ENCODE assay signal across 29 mouse cellular contexts in genomic region chr9:108125731-108126130, GRCm38 (mm10). TPM values are rescaled to one million over a fixed set of nuclear protein-coding genes. Genes with fewer than 3 reads are reported as not detected.
DNase-seq lines count a peak whose midpoint lies in the region; ATAC-seq and TF ChIP-seq lines count a peak whose summit lies in the region.
"Had no signal": no experiment of that assay in that cellular context is flagged by ENCODE, and none has a peak within 500 bp of the region (broad histone marks: within the 10 kb centered on the region; RNA-seq: fewer than 3 reads in every experiment).

No protein-coding gene starts in this region.

- ATAC-seq in hindbrain, embryonic 16.5 days = 0 out of 2 replicates have a peak, but pooled peaks have one; percentile 29
- ATAC-seq in hindbrain, embryonic 12.5 days (ENCODE audit: low FRiP score) = no peak
- 0 out of 2 replicates have a peak, but pooled peaks have one; percentile 3 for ATAC-seq in intestine, embryonic 16.5 days
- no peak for ATAC-seq in liver, embryonic 11.5 days (replicated peaks; ENCODE audit: low FRiP score)
- ATAC-seq: forebrain, embryonic 15.5 days; lung, postnatal 0 days had no signal

- TF ChIP-seq CTCF in small intestine, adult 2 months (IDR thresholded peaks at IDR 0.05; ENCODE audit: extremely low read depth, insufficient read length, insufficient replicate concordance, low read depth, low read length) = no peak

- no peaks in the 10 kb centered on the region for H3K36me3 ChIP-seq in hindbrain, embryonic 16.5 days (ENCODE audit: control insufficient read depth, insufficient read depth, low read length)
- H3K36me3 ChIP-seq in hindbrain, embryonic 12.5 days = peaks cover 15% of the 10 kb centered on the region
- no peaks in the 10 kb centered on the region for H3K36me3 ChIP-seq in intestine, embryonic 16.5 days (ENCODE audit: control insufficient read depth, insufficient read depth, low read length)
- no peaks in the 10 kb centered on the region for H3K36me3 ChIP-seq in small intestine, adult 2 months (ENCODE audit: control insufficient read depth, insufficient read depth, low read length)
- no peaks in the 10 kb centered on the region for H3K36me3 ChIP-seq in liver, embryonic 11.5 days (ENCODE audit: control insufficient read depth, insufficient read depth, low read length)
- H3K36me3 ChIP-seq: embryonic facial prominence, embryonic 12.5 days; forebrain, embryonic 10.5 days; heart, embryonic 13.5 days; kidney, embryonic 15.5 days; liver, embryonic 13.5 days had no signal

- H3K4me3 ChIP-seq in hindbrain, embryonic 16.5 days (ENCODE audit: low read length) = no peak overlapping the region
- no peak overlapping the region for H3K4me3 ChIP-seq in hindbrain, embryonic 12.5 days
- peak overlapping the region; percentile 33 for H3K4me3 ChIP-seq in intestine, embryonic 16.5 days (ENCODE audit: low read length)
- no peak overlapping the region for H3K4me3 ChIP-seq in small intestine, adult 2 months (ENCODE audit: low read depth, low read length)
- H3K4me3 ChIP-seq in liver, embryonic 11.5 days (ENCODE audit: low read depth, low read length) = no peak overlapping the region
- H3K4me3 ChIP-seq: embryonic facial prominence, embryonic 12.5 days; forebrain, embryonic 10.5 days; forebrain, embryonic 15.5 days; gastrocnemius, adult 2 months; heart, embryonic 13.5 days; kidney, embryonic 15.5 days; liver, embryonic 13.5 days; megakaryocyte, embryonic 14.5 days; midbrain, embryonic 13.5 days had no signal

- H3K9ac ChIP-seq in hindbrain, embryonic 16.5 days (ENCODE audit: low read depth, low read length) = no peak overlapping the region
- no peak overlapping the region for H3K9ac ChIP-seq in hindbrain, embryonic 12.5 days
- peak overlapping the region; percentile 71 for H3K9ac ChIP-seq in intestine, embryonic 16.5 days (ENCODE audit: low read depth, low read length)
- H3K9ac ChIP-seq in liver, embryonic 11.5 days (ENCODE audit: low read depth, low read length) = no peak overlapping the region
- H3K9ac ChIP-seq: embryonic facial prominence, embryonic 12.5 days; forebrain, embryonic 15.5 days; heart, embryonic 13.5 days; kidney, embryonic 15.5 days; liver, embryonic 13.5 days; midbrain, embryonic 13.5 days had no signal

- H3K27ac ChIP-seq in hindbrain, embryonic 16.5 days (ENCODE audit: low read depth, low read length) = no peak overlapping the region
- H3K27ac ChIP-seq in hindbrain, embryonic 12.5 days = no peak overlapping the region
- peak overlapping the region; percentile 97 for H3K27ac ChIP-seq in intestine, embryonic 16.5 days (ENCODE audit: low read length)
- H3K27ac ChIP-seq in small intestine, adult 2 months (ENCODE audit: insufficient read depth, low read depth, low read length) = 0 out of 2 replicates have a peak overlapping the region, but pooled peaks have one; percentile 3
- no peak overlapping the region for H3K27ac ChIP-seq in liver, embryonic 11.5 days (ENCODE audit: low read depth, low read length)
- H3K27ac ChIP-seq: embryonic facial prominence, embryonic 12.5 days; forebrain, embryonic 10.5 days; forebrain, embryonic 15.5 days; gastrocnemius, adult 2 months; heart, embryonic 13.5 days; kidney, embryonic 15.5 days; liver, embryonic 13.5 days; midbrain, embryonic 13.5 days had no signal

- peak; percentile 44 for DNase-seq in testis, postnatal 10 days (ENCODE audit: low spot score)
- no peak for DNase-seq in testis, postnatal 14 days (ENCODE audit: low spot score)
- no peak for DNase-seq in right cerebral cortex, postnatal 36 days (ENCODE audit: low spot score in 2 of 2)
- DNase-seq in liver, embryonic 11.5 days (ENCODE audit: low spot score) = no peak
- DNase-seq: adrenal gland, postnatal 10 days; B cell, adult 2 months; embryo, embryonic 11 days; gastrocnemius, adult 2 months; heart, postnatal 10 days; kidney, adult 18-20 months; kidney, postnatal 25 days; liver, embryonic 13.5 days; lung, adult 18-20 months; lung, postnatal 4 days; retina, postnatal 1 day; right cerebral cortex, postnatal 25 days; thymus, postnatal 14 days had no signal

- no peak for TF ChIP-seq POLR2A in small intestine, adult 2 months (IDR thresholded peaks at IDR 0.05; ENCODE audit: low read depth, low read length)

- no peaks in the 10 kb centered on the region for H3K4me1 ChIP-seq in hindbrain, embryonic 16.5 days (ENCODE audit: control insufficient read depth, insufficient read depth, low read depth, low read length)
- H3K4me1 ChIP-seq in hindbrain, embryonic 12.5 days = no peaks in the 10 kb centered on the region
- peaks cover 24% of the 10 kb centered on the region for H3K4me1 ChIP-seq in intestine, embryonic 16.5 days (ENCODE audit: control insufficient read depth, insufficient read depth, low read length)
- peaks cover 29% of the 10 kb centered on the region for H3K4me1 ChIP-seq in small intestine, adult 2 months (ENCODE audit: control insufficient read depth, insufficient read depth, insufficient read length, low read length)
- H3K4me1 ChIP-seq in liver, embryonic 11.5 days (replicated peaks; ENCODE audit: control insufficient read depth, insufficient read depth, low read length) = no peaks in the 10 kb centered on the region
- H3K4me1 ChIP-seq: embryonic facial prominence, embryonic 12.5 days; forebrain, embryonic 10.5 days; forebrain, embryonic 15.5 days; midbrain, embryonic 13.5 days had no signal

- H3K27me3 ChIP-seq in hindbrain, embryonic 16.5 days (replicated peaks; ENCODE audit: control insufficient read depth, insufficient read depth, low read length) = no peaks in the 10 kb centered on the region
- H3K27me3 ChIP-seq in hindbrain, embryonic 12.5 days = no peaks in the 10 kb centered on the region
- no peaks in the 10 kb centered on the region for H3K27me3 ChIP-seq in intestine, embryonic 16.5 days (replicated peaks; ENCODE audit: control insufficient read depth, insufficient read depth, low read length)
- H3K27me3 ChIP-seq in small intestine, adult 2 months (ENCODE audit: control insufficient read depth, insufficient read depth, low read length) = no peaks in the 10 kb centered on the region
- peaks cover 3% of the 10 kb centered on the region; the same call in 1 of the 2 replicates for H3K27me3 ChIP-seq in liver, embryonic 11.5 days (replicated peaks; ENCODE audit: control insufficient read depth, insufficient read depth, low read length)
- H3K27me3 ChIP-seq: embryonic facial prominence, embryonic 12.5 days; forebrain, embryonic 15.5 days; kidney, embryonic 15.5 days; midbrain, embryonic 13.5 days had no signal

- H3K4me2 ChIP-seq in hindbrain, embryonic 16.5 days (ENCODE audit: low read length) = no peak overlapping the region
- H3K4me2 ChIP-seq in hindbrain, embryonic 12.5 days (replicated peaks) = no peak overlapping the region
- peak overlapping the region; percentile 56 for H3K4me2 ChIP-seq in intestine, embryonic 16.5 days (ENCODE audit: low read depth, low read length)
- H3K4me2 ChIP-seq in liver, embryonic 11.5 days = no peak overlapping the region
- H3K4me2 ChIP-seq: embryonic facial prominence, embryonic 12.5 days; forebrain, embryonic 15.5 days; heart, embryonic 13.5 days; kidney, embryonic 15.5 days; liver, embryonic 13.5 days; midbrain, embryonic 13.5 days had no signal

- 75% methylated on average over 8 of the region's 8 CpGs for WGBS in hindbrain, embryonic 16.5 days
- 92% methylated on average over 8 of the region's 8 CpGs for WGBS in hindbrain, embryonic 12.5 days
- WGBS in intestine, embryonic 16.5 days = 88% methylated on average over 8 of the region's 8 CpGs
- WGBS in small intestine, adult 2 months = 95% methylated on average over 8 of the region's 8 CpGs
- WGBS in liver, embryonic 11.5 days = 83% methylated on average over 8 of the region's 8 CpGs

- no peaks in the 10 kb centered on the region for H3K9me3 ChIP-seq in hindbrain, embryonic 16.5 days (ENCODE audit: control insufficient read depth, low read length)
- H3K9me3 ChIP-seq in hindbrain, embryonic 12.5 days (replicated peaks) = no peaks in the 10 kb centered on the region
- H3K9me3 ChIP-seq in intestine, embryonic 16.5 days (ENCODE audit: control insufficient read depth, low read length) = no peaks in the 10 kb centered on the region
- H3K9me3 ChIP-seq in liver, embryonic 11.5 days (ENCODE audit: control insufficient read depth, low read length) = no peaks in the 10 kb centered on the region
- H3K9me3 ChIP-seq: embryonic facial prominence, embryonic 12.5 days; forebrain, embryonic 10.5 days; forebrain, embryonic 15.5 days; heart, embryonic 13.5 days; kidney, embryonic 15.5 days; liver, embryonic 13.5 days; megakaryocyte, embryonic 14.5 days; midbrain, embryonic 13.5 days had no signal

RNA-seq across cellular contexts. Expression of gene Apeh, which starts 31.3 kb away (rescaled TPM):
- polyA plus RNA-seq in hindbrain, embryonic 16.5 days (2015; fragmentation: Nextera tagmentation; extraction: Ambion mirVana) = 58.6 and 60.9 TPM in 2 replicates
- polyA plus RNA-seq in hindbrain, embryonic 12.5 days (2016; fragmentation: Nextera tagmentation; extraction: Ambion mirVana) = 54.3 and 58.6 TPM in 2 replicates
- 105 and 109 TPM in 2 replicates for polyA plus RNA-seq in intestine, embryonic 16.5 days (2015; fragmentation: Nextera tagmentation; extraction: Ambion mirVana)
- polyA plus RNA-seq in small intestine, adult 2 months (2012; rRNA removed) = 127 and 189 TPM in 2 replicates
- 159 and 167 TPM in 2 replicates for polyA plus RNA-seq in liver, embryonic 11.5 days (2014; fragmentation: Nextera tagmentation; extraction: Ambion mirVana)

RNA-seq across cellular contexts. Expression of gene Rnf123, which starts 42.6 kb away (rescaled TPM):
- polyA plus RNA-seq in hindbrain, embryonic 16.5 days (2015; fragmentation: Nextera tagmentation; extraction: Ambion mirVana) = 47.6 and 53.9 TPM in 2 replicates
- 39.5 and 40.7 TPM in 2 replicates for polyA plus RNA-seq in hindbrain, embryonic 12.5 days (2016; fragmentation: Nextera tagmentation; extraction: Ambion mirVana)
- 20.3 and 22.3 TPM in 2 replicates for polyA plus RNA-seq in intestine, embryonic 16.5 days (2015; fragmentation: Nextera tagmentation; extraction: Ambion mirVana)
- 48.3 and 86.7 TPM in 2 replicates for polyA plus RNA-seq in small intestine, adult 2 months (2012; rRNA removed)
- polyA plus RNA-seq in liver, embryonic 11.5 days (2014; fragmentation: Nextera tagmentation; extraction: Ambion mirVana) = 59.1 and 59.2 TPM in 2 replicates

RNA-seq across cellular contexts. Expression of gene Mst1, which starts 45.5 kb away (rescaled TPM):
- polyA plus RNA-seq in hindbrain, embryonic 16.5 days (2015; fragmentation: Nextera tagmentation; extraction: Ambion mirVana) = not detected in 2 replicates
- 0.31 and 0.72 TPM in 2 replicates for polyA plus RNA-seq in hindbrain, embryonic 12.5 days (2016; fragmentation: Nextera tagmentation; extraction: Ambion mirVana)
- 1.8 and 2.0 TPM in 2 replicates for polyA plus RNA-seq in intestine, embryonic 16.5 days (2015; fragmentation: Nextera tagmentation; extraction: Ambion mirVana)
- polyA plus RNA-seq in small intestine, adult 2 months (2012; rRNA removed) = 0.18 and 0.35 TPM in 2 replicates
- polyA plus RNA-seq in liver, embryonic 11.5 days (2014; fragmentation: Nextera tagmentation; extraction: Ambion mirVana) = 9.7 and 12.5 TPM in 2 replicates
- polyA plus RNA-seq: forebrain, embryonic 15.5 days had no signal

Comparison
In these comparisons a context has a peak if more than half of its experiments do, and no peak if none do; other contexts are left out.
1. ATAC-seq: peak in hindbrain, embryonic 16.5 days (single experiment) and intestine, embryonic 16.5 days (single experiment); none in hindbrain, embryonic 12.5 days (single experiment) and liver, embryonic 11.5 days (single experiment).
2. H3K27ac ChIP-seq: peak in intestine, embryonic 16.5 days (single experiment) and small intestine, adult 2 months (single experiment); none in hindbrain, embryonic 16.5 days (single experiment), hindbrain, embryonic 12.5 days (single experiment) and liver, embryonic 11.5 days (single experiment).